Mouse (Mus musculus): ENCODE data around the gene Neurod2. TPM values are rescaled to one million over a fixed set of nuclear protein-coding genes. Genes with fewer than 3 reads are reported as not detected.

Neurod2 gene
- polyA plus RNA-seq, 1 experiment from 2014 or later, result not detected

- H3K27me3 ChIP-seq (ENCODE audit: insufficient read depth, low read length), result peaks cover 100% of the 10 kb centered on the region
- no peaks in the 10 kb centered on the region for H3K36me3 ChIP-seq (ENCODE audit: insufficient read depth)
- no peak overlapping the region for H3K4me3 ChIP-seq (ENCODE audit: low read depth, low read length)
- no peak for DNase-seq
- H3K9me3 ChIP-seq (ENCODE audit: low read depth, low read length), result no peaks in the 10 kb centered on the region
- no peaks in the 10 kb centered on the region for H3K4me1 ChIP-seq (ENCODE audit: insufficient read depth)
- WGBS, result 23% methylated on average over 1 of the region's 1 CpGs
- no peak for TF ChIP-seq CTCF (IDR thresholded peaks at IDR 0.05; ENCODE audit: low read depth)
- no peak overlapping the region for H3K4me2 ChIP-seq
- no peak overlapping the region for H3K9ac ChIP-seq
- no peak overlapping the region for H3K27ac ChIP-seq (ENCODE audit: low read depth)
- ATAC-seq (ENCODE audit: insufficient read depth), result no peak
Observed at GRCm38 (mm10) chr11:98331401-98331800, 2.0 kb upstream of the Neurod2 start.

DNA sequence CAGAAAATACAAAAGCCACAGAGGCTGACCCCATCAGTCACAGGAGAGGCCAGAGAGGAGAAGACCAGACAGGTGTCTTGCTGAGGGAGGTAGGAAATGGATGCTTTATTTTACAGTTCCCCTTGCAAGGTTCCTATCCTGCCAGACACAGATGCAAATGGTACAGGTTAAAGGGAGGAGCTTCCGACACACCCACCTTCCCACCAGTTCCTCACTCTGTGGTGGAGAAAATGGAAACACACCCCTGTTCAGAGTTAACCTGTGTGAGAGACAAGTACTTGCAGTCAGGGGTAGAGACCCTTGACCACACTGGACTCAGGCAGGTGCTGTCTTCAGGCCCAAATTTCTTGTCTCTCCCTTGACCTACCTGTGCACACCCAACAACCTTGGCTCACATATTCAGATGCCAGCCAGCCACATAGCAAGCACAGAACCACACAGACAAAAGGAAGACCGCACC lies 1.3 kb upstream of the Neurod2 start:
- H3K4me1 ChIP-seq (ENCODE audit: insufficient read depth), result no peaks in the 10 kb centered on the region
- no peak for DNase-seq
- H3K4me3 ChIP-seq (ENCODE audit: low read depth, low read length), result no peak overlapping the region
- WGBS, result 29% methylated on average over 2 of the region's 2 CpGs
- no peak overlapping the region for H3K9ac ChIP-seq
- peaks cover 100% of the 10 kb centered on the region for H3K27me3 ChIP-seq (ENCODE audit: insufficient read depth, low read length)
- no peak overlapping the region for H3K4me2 ChIP-seq
- no peak overlapping the region for H3K27ac ChIP-seq (ENCODE audit: low read depth)
- H3K9me3 ChIP-seq (ENCODE audit: low read depth, low read length), result no peaks in the 10 kb centered on the region
- no peaks in the 10 kb centered on the region for H3K36me3 ChIP-seq (ENCODE audit: insufficient read depth)
- no peak for ATAC-seq (ENCODE audit: insufficient read depth)
- no peak for TF ChIP-seq CTCF (IDR thresholded peaks at IDR 0.05; ENCODE audit: low read depth)

- 31% methylated on average over 9 of the region's 9 CpGs for WGBS
- no peaks in the 10 kb centered on the region for H3K9me3 ChIP-seq (ENCODE audit: low read depth, low read length)
- ATAC-seq (ENCODE audit: insufficient read depth) (no peak), DNase-seq (no peak)
- no peaks in the 10 kb centered on the region for H3K4me1 ChIP-seq (ENCODE audit: insufficient read depth)
- H3K27me3 ChIP-seq (ENCODE audit: insufficient read depth, low read length), result peaks cover 100% of the 10 kb centered on the region
- H3K4me3 ChIP-seq (ENCODE audit: low read depth, low read length), result no peak overlapping the region
- no peak overlapping the region for H3K9ac ChIP-seq
- no peaks in the 10 kb centered on the region for H3K36me3 ChIP-seq (ENCODE audit: insufficient read depth)
- H3K4me2 ChIP-seq, result no peak overlapping the region
- no peak for TF ChIP-seq CTCF (IDR thresholded peaks at IDR 0.05; ENCODE audit: low read depth)
- no peak overlapping the region for H3K27ac ChIP-seq (ENCODE audit: low read depth)
Observed at GRCm38 (mm10) chr11:98329960-98330744, 704 bp upstream of the Neurod2 start.

GRCm38 (mm10) chr11:98328371-98329069 lies 928 bp downstream of the Neurod2 start:
- peak overlapping the region; percentile 44 for H3K4me2 ChIP-seq
- no peak overlapping the region for H3K9ac ChIP-seq
- ATAC-seq (ENCODE audit: insufficient read depth) (no peak), DNase-seq (no peak)
- H3K36me3 ChIP-seq (ENCODE audit: insufficient read depth), result no peaks in the 10 kb centered on the region
- WGBS, result under 1% methylated on average over 54 of the region's 56 CpGs
- no peaks in the 10 kb centered on the region for H3K9me3 ChIP-seq (ENCODE audit: low read depth, low read length)
- no peak for TF ChIP-seq CTCF (IDR thresholded peaks at IDR 0.05; ENCODE audit: low read depth)
- no peaks in the 10 kb centered on the region for H3K4me1 ChIP-seq (ENCODE audit: insufficient read depth)
- H3K4me3 ChIP-seq (ENCODE audit: low read depth, low read length), result peak overlapping the region; percentile 24
- no peak overlapping the region for H3K27ac ChIP-seq (ENCODE audit: low read depth)
- peaks cover 100% of the 10 kb centered on the region for H3K27me3 ChIP-seq (ENCODE audit: insufficient read depth, low read length)

- Histone ChIP-seq H3K4me3 (ENCODE audit: low read depth, low read length) (peak overlapping the region; percentile 24), H3K9me3 (ENCODE audit: low read depth, low read length) (no peaks in the 10 kb centered on the region), H3K9ac (no peak overlapping the region), H3K27me3 (ENCODE audit: insufficient read depth, low read length) (peaks cover 100% of the 10 kb centered on the region), H3K36me3 (ENCODE audit: insufficient read depth) (no peaks in the 10 kb centered on the region), H3K4me1 (ENCODE audit: insufficient read depth) (no peaks in the 10 kb centered on the region), H3K4me2 (peak overlapping the region; percentile 44), H3K27ac (ENCODE audit: low read depth) (no peak overlapping the region)
- TF ChIP-seq CTCF (IDR thresholded peaks at IDR 0.05; ENCODE audit: low read depth), result no peak
- WGBS, result 1% methylated on average over 30 of the region's 35 CpGs
- ATAC-seq (ENCODE audit: insufficient read depth), result no peak
- no peak for DNase-seq
Observed at GRCm38 (mm10) chr11:98328031-98328370, 1.4 kb downstream of the Neurod2 start.

GRCm38 (mm10) chr11:98327136-98328030 lies 2.1 kb downstream of the Neurod2 start:
- Histone ChIP-seq H3K27me3 (ENCODE audit: insufficient read depth, low read length) (peaks cover 100% of the 10 kb centered on the region), H3K4me2 (peak overlapping the region; percentile 44), H3K9ac (no peak overlapping the region), H3K4me3 (ENCODE audit: low read depth, low read length) (peak overlapping the region; percentile 24), H3K9me3 (ENCODE audit: low read depth, low read length) (no peaks in the 10 kb centered on the region), H3K36me3 (ENCODE audit: insufficient read depth) (no peaks in the 10 kb centered on the region), H3K27ac (ENCODE audit: low read depth) (no peak overlapping the region), H3K4me1 (ENCODE audit: insufficient read depth) (no peaks in the 10 kb centered on the region)
- ATAC-seq (ENCODE audit: insufficient read depth) (no peak; the same call in 1 of the 2 replicates), DNase-seq (peak; percentile 22)
- no peak for TF ChIP-seq CTCF (IDR thresholded peaks at IDR 0.05; ENCODE audit: low read depth)
- WGBS, result 1% methylated on average over 92 of the region's 97 CpGs
